Mouse (Mus musculus): ENCODE measurements around the gene Cd37. TPM values are rescaled to one million over a fixed set of nuclear protein-coding genes. Genes with fewer than 3 reads are reported as not detected.
A peak's percentile ranks its signal among the peaks of the same experiment; 100 is the strongest.
"Not testable (repeated sequence)": the region's sequence is repeated elsewhere in the genome, so short reads cannot be mapped to it uniquely, and the experiment has no call there.

Gene Cd37
- polyA plus RNA-seq, 1 experiment from 2014 or later, result 0.60 TPM

- Histone ChIP-seq H3K4me1 (replicated peaks; ENCODE audit: control insufficient read depth, insufficient read depth, low read length) (no peaks in the 10 kb centered on the region), H3K4me3 (ENCODE audit: low read depth, low read length) (no peak overlapping the region), H3K9me3 (ENCODE audit: control insufficient read depth, low read length) (no peaks in the 10 kb centered on the region), H3K4me2 (ENCODE audit: low read depth, low read length, severe bottlenecking) (no peak overlapping the region), H3K27ac (ENCODE audit: low read depth, low read length) (no peak overlapping the region), H3K36me3 (ENCODE audit: control insufficient read depth, insufficient read depth, low read length) (no peaks in the 10 kb centered on the region), H3K27me3 (ENCODE audit: control insufficient read depth, insufficient read depth, low read length) (no peaks in the 10 kb centered on the region), H3K9ac (ENCODE audit: low read length) (no peak overlapping the region)
- 82% methylated on average over 7 of the region's 7 CpGs for WGBS
- DNase-seq (ENCODE audit: low spot score) (no peak), ATAC-seq (replicated peaks; ENCODE audit: low FRiP score) (no peak)
Measured at GRCm38 (mm10) chr7:45262266-45262665, 23.4 kb upstream of the Cd37 start.

GRCm38 (mm10) chr7:45259281-45259680 lies 20.4 kb upstream of the Cd37 start:
- DNase-seq (ENCODE audit: low spot score) (peak; percentile 42), ATAC-seq (replicated peaks; ENCODE audit: low FRiP score) (no peak)
- Histone ChIP-seq H3K27me3 (ENCODE audit: control insufficient read depth, insufficient read depth, low read length) (no peaks in the 10 kb centered on the region), H3K4me1 (replicated peaks; ENCODE audit: control insufficient read depth, insufficient read depth, low read length) (no peaks in the 10 kb centered on the region), H3K4me3 (ENCODE audit: low read depth, low read length) (no peak overlapping the region), H3K9ac (ENCODE audit: low read length) (no peak overlapping the region), H3K36me3 (ENCODE audit: control insufficient read depth, insufficient read depth, low read length) (no peaks in the 10 kb centered on the region), H3K27ac (ENCODE audit: low read depth, low read length) (no peak overlapping the region), H3K4me2 (ENCODE audit: low read depth, low read length, severe bottlenecking) (no peak overlapping the region), H3K9me3 (ENCODE audit: control insufficient read depth, low read length) (no peaks in the 10 kb centered on the region)
- 89% methylated on average over 8 of the region's 8 CpGs for WGBS

DNA sequence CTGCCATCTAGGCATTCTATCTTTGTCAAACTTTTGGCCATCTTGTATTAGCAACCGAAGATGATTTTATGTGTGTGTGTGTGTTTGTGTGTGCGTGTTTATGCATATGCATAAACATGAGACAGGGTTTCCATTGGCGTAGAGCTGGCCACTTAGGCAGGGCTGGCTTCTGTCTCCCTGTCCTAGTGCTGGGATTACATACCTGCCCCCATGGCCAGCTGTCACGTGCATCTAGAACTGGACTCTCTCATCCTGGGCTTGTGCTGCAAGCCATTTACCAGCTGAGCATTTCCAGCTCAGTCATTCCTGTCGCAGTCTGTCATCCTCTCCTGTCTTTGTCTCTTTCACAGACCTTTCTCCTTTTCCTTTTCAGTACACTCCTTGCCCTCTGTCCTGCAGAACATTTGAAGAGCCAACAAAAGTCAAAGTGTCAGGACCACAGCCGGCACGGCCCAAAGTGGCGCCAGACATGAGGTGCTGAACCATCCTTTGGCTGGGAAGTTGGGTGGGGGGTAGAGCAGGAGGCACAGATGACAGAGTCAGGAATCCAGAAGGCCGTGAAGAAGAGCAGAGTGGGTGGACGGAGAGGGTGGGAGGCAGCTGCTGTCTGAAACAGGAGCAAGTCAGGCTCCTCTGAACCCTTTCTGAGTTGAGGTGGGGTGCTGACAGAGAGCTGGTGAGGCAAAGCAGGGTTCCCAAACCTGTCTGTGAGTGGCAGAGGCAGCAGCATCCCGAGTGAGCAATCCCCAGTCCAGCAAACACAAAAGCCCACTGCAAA lies 18.3 kb upstream of the Cd37 start:
- 68% methylated on average over 11 of the region's 11 CpGs for WGBS
- Histone ChIP-seq H3K4me2 (ENCODE audit: low read depth, low read length, severe bottlenecking) (no peak overlapping the region), H3K36me3 (ENCODE audit: control insufficient read depth, insufficient read depth, low read length) (no peaks in the 10 kb centered on the region), H3K4me3 (ENCODE audit: low read depth, low read length) (no peak overlapping the region), H3K9me3 (ENCODE audit: control insufficient read depth, low read length) (no peaks in the 10 kb centered on the region), H3K9ac (ENCODE audit: low read length) (no peak overlapping the region), H3K27ac (ENCODE audit: low read depth, low read length) (no peak overlapping the region), H3K27me3 (ENCODE audit: control insufficient read depth, insufficient read depth, low read length) (no peaks in the 10 kb centered on the region), H3K4me1 (replicated peaks; ENCODE audit: control insufficient read depth, insufficient read depth, low read length) (no peaks in the 10 kb centered on the region)
- DNase-seq (ENCODE audit: low spot score), result peak; percentile 38
- no peak for ATAC-seq (replicated peaks; ENCODE audit: low FRiP score)

DNA sequence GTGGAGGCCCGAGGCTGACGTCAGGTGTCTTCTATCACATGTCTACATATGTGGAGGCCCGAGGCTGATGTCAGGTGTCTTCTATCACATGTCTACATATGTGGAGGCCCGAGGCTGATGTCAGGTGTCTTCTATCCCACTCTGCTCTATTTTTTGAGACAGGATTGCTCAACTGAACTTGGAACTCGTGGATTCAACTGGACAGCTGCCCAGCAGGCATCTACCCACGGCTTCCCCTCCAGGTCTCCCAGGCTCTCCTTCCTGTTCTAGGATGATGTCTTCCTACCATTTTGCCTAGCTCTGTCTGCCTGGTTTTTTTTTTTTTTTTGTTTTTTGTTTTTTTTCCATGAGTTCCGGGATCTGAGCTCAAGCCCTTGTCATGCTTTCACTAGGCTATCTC lies 16.9 kb upstream of the Cd37 start:
- not testable (repeated sequence) for ATAC-seq (replicated peaks; ENCODE audit: low FRiP score); H3K9ac ChIP-seq (ENCODE audit: low read length)
- WGBS, result 87% methylated on average over 5 of the region's 7 CpGs

GRCm38 (mm10) chr7:45253806-45254205 lies 14.9 kb upstream of the Cd37 start:
- 93% methylated on average over 8 of the region's 8 CpGs for WGBS

More for the DNA sequence above, 16.9 kb upstream of the Cd37 start:
- not testable (repeated sequence) for H3K4me2 ChIP-seq (ENCODE audit: low read depth, low read length, severe bottlenecking); H3K36me3 ChIP-seq (ENCODE audit: control insufficient read depth, insufficient read depth, low read length); H3K27me3 ChIP-seq (ENCODE audit: control insufficient read depth, insufficient read depth, low read length); H3K9me3 ChIP-seq (ENCODE audit: control insufficient read depth, low read length); H3K4me1 ChIP-seq (replicated peaks; ENCODE audit: control insufficient read depth, insufficient read depth, low read length); H3K4me3 ChIP-seq (ENCODE audit: low read depth, low read length); H3K27ac ChIP-seq (ENCODE audit: low read depth, low read length)
- DNase-seq (ENCODE audit: low spot score), result peak; percentile 20

GRCm38 (mm10) chr7:45247666-45248065 lies 8.8 kb upstream of the Cd37 start:
- ATAC-seq (replicated peaks; ENCODE audit: low FRiP score) (no peak), DNase-seq (ENCODE audit: low spot score) (no peak)
- Histone ChIP-seq H3K27ac (ENCODE audit: low read depth, low read length) (no peak overlapping the region), H3K36me3 (ENCODE audit: control insufficient read depth, insufficient read depth, low read length) (no peaks in the 10 kb centered on the region), H3K4me3 (ENCODE audit: low read depth, low read length) (no peak overlapping the region), H3K27me3 (ENCODE audit: control insufficient read depth, insufficient read depth, low read length) (no peaks in the 10 kb centered on the region), H3K4me2 (ENCODE audit: low read depth, low read length, severe bottlenecking) (no peak overlapping the region), H3K9me3 (ENCODE audit: control insufficient read depth, low read length) (no peaks in the 10 kb centered on the region), H3K4me1 (replicated peaks; ENCODE audit: control insufficient read depth, insufficient read depth, low read length) (no peaks in the 10 kb centered on the region), H3K9ac (ENCODE audit: low read length) (no peak overlapping the region)
- WGBS, result 29% methylated on average over 3 of the region's 3 CpGs

More at GRCm38 (mm10) chr7:45253806-45254205, 14.9 kb upstream of the Cd37 start:
- Histone ChIP-seq H3K36me3 (ENCODE audit: control insufficient read depth, insufficient read depth, low read length) (no peaks in the 10 kb centered on the region), H3K4me1 (replicated peaks; ENCODE audit: control insufficient read depth, insufficient read depth, low read length) (no peaks in the 10 kb centered on the region), H3K4me2 (ENCODE audit: low read depth, low read length, severe bottlenecking) (no peak overlapping the region), H3K9ac (ENCODE audit: low read length) (no peak overlapping the region), H3K9me3 (ENCODE audit: control insufficient read depth, low read length) (no peaks in the 10 kb centered on the region), H3K27ac (ENCODE audit: low read depth, low read length) (no peak overlapping the region), H3K27me3 (ENCODE audit: control insufficient read depth, insufficient read depth, low read length) (no peaks in the 10 kb centered on the region), H3K4me3 (ENCODE audit: low read depth, low read length) (no peak overlapping the region)
- no peak for ATAC-seq (replicated peaks; ENCODE audit: low FRiP score)
- DNase-seq (ENCODE audit: low spot score), result peak; percentile 39

DNA sequence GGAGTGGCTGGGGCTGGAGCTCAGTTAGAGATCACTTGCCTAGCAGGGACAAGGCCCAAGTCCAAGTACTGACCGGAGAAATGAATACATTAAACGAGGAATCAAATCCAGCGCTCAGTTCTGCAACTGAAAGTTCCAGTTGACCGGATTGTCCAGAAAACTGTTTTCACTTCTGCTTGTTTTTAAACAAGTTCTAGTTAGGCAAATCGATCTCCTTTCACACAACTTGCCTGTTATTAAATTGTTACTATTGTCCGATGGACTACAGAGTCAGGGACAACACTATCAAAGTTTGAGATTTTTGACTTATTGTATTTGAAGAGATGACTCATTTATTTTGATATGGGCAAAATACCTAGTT lies 2.5 kb upstream of the Cd37 start:
- no peak overlapping the region for H3K4me2 ChIP-seq (ENCODE audit: low read depth, low read length, severe bottlenecking)
- no peak for DNase-seq (ENCODE audit: low spot score)
- no peak overlapping the region for H3K27ac ChIP-seq (ENCODE audit: low read depth, low read length)
- H3K4me1 ChIP-seq (replicated peaks; ENCODE audit: control insufficient read depth, insufficient read depth, low read length), result 0 out of 2 replicates have a peak, but pooled peaks cover 4% of the 10 kb centered on the region
- H3K4me3 ChIP-seq (ENCODE audit: low read depth, low read length), result 0 out of 2 replicates have a peak overlapping the region, but pooled peaks have one; percentile 21
- WGBS, result 81% methylated on average over 6 of the region's 6 CpGs
- no peaks in the 10 kb centered on the region for H3K9me3 ChIP-seq (ENCODE audit: control insufficient read depth, low read length)
- H3K27me3 ChIP-seq (ENCODE audit: control insufficient read depth, insufficient read depth, low read length), result peaks cover 10% of the 10 kb centered on the region
- H3K9ac ChIP-seq (ENCODE audit: low read length), result no peak overlapping the region; the same call in 1 of the 2 replicates
- ATAC-seq (replicated peaks; ENCODE audit: low FRiP score), result no peak
- no peaks in the 10 kb centered on the region for H3K36me3 ChIP-seq (ENCODE audit: control insufficient read depth, insufficient read depth, low read length)

GRCm38 (mm10) chr7:45240633-45241388 lies 1.9 kb upstream of the Cd37 start, which contains the start of gene Slc6a16:
Slc6a16 (plus strand) TSS chr7:45241085.
- no peaks in the 10 kb centered on the region for H3K36me3 ChIP-seq (ENCODE audit: control insufficient read depth, insufficient read depth, low read length)
- DNase-seq (ENCODE audit: low spot score) (peak; percentile 74), ATAC-seq (replicated peaks; ENCODE audit: low FRiP score) (no peak)
- 9% methylated on average over 45 of the region's 53 CpGs for WGBS
- peaks cover 14% of the 10 kb centered on the region for H3K27me3 ChIP-seq (ENCODE audit: control insufficient read depth, insufficient read depth, low read length)
- H3K9me3 ChIP-seq (ENCODE audit: control insufficient read depth, low read length), result no peaks in the 10 kb centered on the region
- H3K27ac ChIP-seq (ENCODE audit: low read depth, low read length), result no peak within 1 kb of the TSS
- H3K9ac ChIP-seq (ENCODE audit: low read length), result peak within 1 kb of the TSS; percentile 3
- peak within 1 kb of the TSS; percentile 39 for H3K4me2 ChIP-seq (ENCODE audit: low read depth, low read length, severe bottlenecking)
- H3K4me1 ChIP-seq (replicated peaks; ENCODE audit: control insufficient read depth, insufficient read depth, low read length), result peaks cover 4% of the 10 kb centered on the region; the same call in 1 of the 2 replicates
- H3K4me3 ChIP-seq (ENCODE audit: low read depth, low read length), result peak within 1 kb of the TSS; percentile 21; the same call in 1 of the 2 replicates

Measured in forebrain, embryonic 11.5 days (tissue).